Mouse (Mus musculus): Measurements from ENCODE around the gene Trpc4. TPM values are rescaled to one million over a fixed set of nuclear protein-coding genes. Genes with fewer than 3 reads are reported as not detected.

The Trpc4 gene
- 0.05 TPM in 1 of 2 replicates, not detected in the other for polyA plus RNA-seq (2015; fragmentation: Nextera tagmentation; extraction: Ambion mirVana)

DNA sequence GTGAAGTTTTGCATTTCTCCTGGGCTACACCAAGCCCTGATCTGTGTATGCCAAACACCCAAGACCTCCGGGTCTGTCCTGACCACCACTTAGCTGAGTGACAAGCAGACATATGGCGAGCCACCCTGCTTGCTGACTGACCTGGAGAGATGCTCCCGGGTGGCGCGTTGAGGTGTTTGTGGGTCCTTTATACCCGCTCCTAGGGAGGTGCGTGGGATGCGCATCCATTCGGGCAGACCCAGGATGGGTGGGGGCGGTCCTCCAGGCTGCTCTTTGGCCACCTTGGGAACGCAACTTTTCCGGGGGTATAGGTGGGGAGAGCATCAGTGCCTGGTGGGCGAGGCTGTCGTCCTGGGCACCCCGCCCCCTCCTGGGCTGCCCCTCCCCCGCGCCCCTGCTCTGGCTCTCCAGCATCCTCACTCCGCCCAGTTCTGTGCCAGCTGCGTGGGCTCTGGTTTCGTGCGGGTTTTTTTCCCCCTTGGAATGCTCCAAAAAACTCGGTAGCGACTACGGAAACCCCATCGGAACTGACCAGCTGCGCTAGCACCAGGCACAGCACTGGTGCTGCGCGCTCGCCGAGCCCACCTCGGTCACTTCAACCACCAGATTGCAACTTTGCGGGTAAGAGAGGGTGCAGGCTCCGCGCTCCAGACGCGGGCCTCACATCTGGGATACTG, at the start of gene Trpc4:
TSS of gene Trpc4 (plus strand) at position 397 of the 677 bp plus-strand sequence.
- no peak within 1 kb of the TSS for H3K9ac ChIP-seq (ENCODE audit: low read depth, low read length)
- ATAC-seq (ENCODE audit: low read depth): no peak
- WGBS (ENCODE audit: insufficient replicate concordance): under 1% methylated on average over 35 of the region's 36 CpGs

DNA sequence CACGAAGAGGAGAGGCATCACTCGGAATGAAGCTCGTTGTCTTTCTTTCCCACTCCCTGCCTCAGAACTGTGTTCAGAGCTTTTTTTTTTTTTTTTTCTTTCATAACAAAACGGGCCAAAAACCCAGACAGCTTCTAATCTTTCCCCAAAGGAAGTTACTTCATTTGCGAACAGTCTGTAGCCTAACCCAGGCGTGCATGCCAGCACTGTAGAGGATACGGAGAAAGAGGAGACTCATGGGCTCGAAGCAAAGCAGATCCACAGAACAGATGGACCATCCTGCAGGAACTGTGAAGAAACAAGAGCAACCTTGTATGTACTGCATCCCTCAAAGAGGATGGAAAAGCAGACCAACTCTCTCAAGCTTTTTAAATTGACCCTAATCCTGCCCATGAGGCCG, 44.3 kb upstream of the Trpc4 start:
- Histone ChIP-seq H3K4me2 (ENCODE audit: low read depth, low read length) (no peak overlapping the region), H3K9ac (ENCODE audit: low read depth, low read length) (no peak overlapping the region), H3K4me1 (ENCODE audit: control insufficient read depth, low read depth, low read length) (no peaks in the 10 kb centered on the region), H3K9me3 (replicated peaks; ENCODE audit: control insufficient read depth, low read length) (no peaks in the 10 kb centered on the region), H3K36me3 (ENCODE audit: control insufficient read depth, insufficient read depth) (no peaks in the 10 kb centered on the region), H3K4me3 (ENCODE audit: low read depth, low read length) (no peak overlapping the region), H3K27me3 (ENCODE audit: control insufficient read depth, insufficient read depth, low read depth, low read length) (no peaks in the 10 kb centered on the region), H3K27ac (ENCODE audit: low read length) (no peak overlapping the region)
- no peak for ATAC-seq (ENCODE audit: low read depth)
- WGBS (ENCODE audit: insufficient replicate concordance): 46% methylated on average over 9 of the region's 9 CpGs

More for the DNA sequence above, at the start of gene Trpc4:
- peaks cover 20% of the 10 kb centered on the region for H3K27me3 ChIP-seq (ENCODE audit: control insufficient read depth, insufficient read depth, low read depth, low read length)
- no peak within 1 kb of the TSS for H3K27ac ChIP-seq (ENCODE audit: low read length)
- H3K4me1 ChIP-seq (ENCODE audit: control insufficient read depth, low read depth, low read length): no peaks in the 10 kb centered on the region
- no peaks in the 10 kb centered on the region for H3K36me3 ChIP-seq (ENCODE audit: control insufficient read depth, insufficient read depth)
- H3K4me3 ChIP-seq (ENCODE audit: low read depth, low read length): no peak within 1 kb of the TSS
- peak within 1 kb of the TSS; percentile 27; the same call in 1 of the 2 replicates for H3K4me2 ChIP-seq (ENCODE audit: low read depth, low read length)
- H3K9me3 ChIP-seq (replicated peaks; ENCODE audit: control insufficient read depth, low read length): no peaks in the 10 kb centered on the region

DNA sequence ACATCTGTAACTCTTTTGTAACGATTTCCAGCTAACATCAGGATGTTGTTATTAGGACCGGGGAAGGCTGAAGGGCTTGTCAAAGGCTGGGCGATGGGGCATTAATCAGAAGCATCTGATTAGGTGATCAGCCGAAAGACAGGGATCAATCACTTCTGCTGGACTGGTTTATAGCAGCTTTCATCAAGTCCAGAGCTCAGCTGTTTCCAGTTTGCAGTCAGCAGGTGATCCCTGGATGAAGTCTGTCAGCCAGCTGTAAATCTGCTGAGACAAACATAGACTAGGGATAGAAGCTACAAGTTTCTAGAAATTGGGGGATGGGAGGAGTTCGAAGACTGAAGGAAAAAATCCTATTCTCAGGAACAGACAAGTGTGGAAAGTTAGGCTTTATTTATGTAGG, 20.5 kb upstream of the Trpc4 start:
- no peaks in the 10 kb centered on the region for H3K27me3 ChIP-seq (ENCODE audit: control insufficient read depth, insufficient read depth, low read depth, low read length)
- no peak overlapping the region for H3K27ac ChIP-seq (ENCODE audit: low read length)
- no peak overlapping the region for H3K4me3 ChIP-seq (ENCODE audit: low read depth, low read length)
- ATAC-seq (ENCODE audit: low read depth): no peak
- H3K4me1 ChIP-seq (ENCODE audit: control insufficient read depth, low read depth, low read length): no peaks in the 10 kb centered on the region
- no peaks in the 10 kb centered on the region for H3K9me3 ChIP-seq (replicated peaks; ENCODE audit: control insufficient read depth, low read length)
- H3K4me2 ChIP-seq (ENCODE audit: low read depth, low read length): no peak overlapping the region
- H3K36me3 ChIP-seq (ENCODE audit: control insufficient read depth, insufficient read depth): no peaks in the 10 kb centered on the region
- WGBS (ENCODE audit: insufficient replicate concordance): 53% methylated on average over 5 of the region's 5 CpGs
- H3K9ac ChIP-seq (ENCODE audit: low read depth, low read length): no peak overlapping the region

DNA sequence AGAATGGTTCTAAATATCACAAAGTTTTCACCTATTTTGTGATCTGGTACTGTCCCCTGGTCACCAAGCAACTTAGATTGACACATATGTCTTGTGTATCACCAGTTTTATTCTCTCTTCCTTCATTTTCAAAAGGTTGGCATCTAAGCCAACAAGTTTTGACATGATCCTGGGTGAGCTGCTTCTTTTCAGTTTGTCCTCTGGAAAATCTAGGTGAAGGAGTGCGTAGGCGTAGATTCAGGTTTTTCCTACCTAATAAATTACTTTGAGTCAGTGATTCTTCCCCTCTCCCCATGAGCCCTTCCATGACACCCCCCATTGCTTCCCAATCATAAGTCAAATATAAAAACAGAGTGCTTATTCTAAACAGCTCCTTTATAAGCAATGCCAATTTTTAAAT, 14.5 kb upstream of the Trpc4 start:
- Histone ChIP-seq H3K4me3 (ENCODE audit: low read depth, low read length) (no peak overlapping the region), H3K9ac (ENCODE audit: low read depth, low read length) (no peak overlapping the region), H3K4me1 (ENCODE audit: control insufficient read depth, low read depth, low read length) (no peaks in the 10 kb centered on the region), H3K9me3 (replicated peaks; ENCODE audit: control insufficient read depth, low read length) (no peaks in the 10 kb centered on the region), H3K27me3 (ENCODE audit: control insufficient read depth, insufficient read depth, low read depth, low read length) (no peaks in the 10 kb centered on the region), H3K36me3 (ENCODE audit: control insufficient read depth, insufficient read depth) (no peaks in the 10 kb centered on the region), H3K27ac (ENCODE audit: low read length) (no peak overlapping the region), H3K4me2 (ENCODE audit: low read depth, low read length) (no peak overlapping the region)
- WGBS (ENCODE audit: insufficient replicate concordance): 77% methylated on average over 2 of the region's 2 CpGs
- no peak for ATAC-seq (ENCODE audit: low read depth)

DNA sequence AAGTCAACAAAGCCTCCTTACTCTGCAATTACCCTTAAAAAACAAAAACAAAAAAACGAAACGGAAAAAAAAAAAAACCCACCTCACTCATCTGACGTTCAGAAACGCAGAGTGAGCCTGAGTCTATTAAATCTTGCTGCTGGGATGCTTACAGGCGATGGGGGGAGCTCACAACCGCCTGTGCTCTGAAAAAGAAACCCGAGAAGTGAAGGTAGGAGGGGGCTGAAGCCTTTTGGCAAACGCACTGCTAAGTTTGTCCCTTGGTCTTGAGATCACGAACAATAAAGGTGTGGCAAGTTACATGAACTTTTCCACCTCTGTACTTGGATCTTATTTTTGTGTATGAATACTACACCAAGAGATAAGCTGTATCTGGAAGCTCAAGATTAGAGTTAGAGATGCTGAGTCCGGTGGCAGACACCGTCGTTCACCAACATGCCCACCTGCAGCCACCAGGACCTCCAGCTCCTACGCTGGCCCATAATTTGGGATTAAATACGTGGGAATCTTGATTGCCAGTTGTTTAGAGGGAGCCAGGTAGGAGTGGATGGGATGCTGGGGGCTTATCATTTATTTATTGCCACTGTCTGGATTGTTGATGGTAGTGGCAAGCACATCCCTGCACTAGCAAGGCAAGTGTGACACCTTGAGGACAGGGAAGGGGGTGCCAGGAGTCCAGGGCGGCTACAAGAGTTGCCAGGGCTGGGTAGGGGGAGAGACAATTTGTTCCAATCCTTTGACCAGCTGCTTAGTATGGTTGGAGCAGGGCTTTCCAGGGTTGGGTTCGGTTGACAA, 794 bp upstream of the Trpc4 start:
- Histone ChIP-seq H3K36me3 (ENCODE audit: control insufficient read depth, insufficient read depth) (no peaks in the 10 kb centered on the region), H3K27ac (ENCODE audit: low read length) (no peak overlapping the region), H3K4me2 (ENCODE audit: low read depth, low read length) (no peak overlapping the region), H3K4me1 (ENCODE audit: control insufficient read depth, low read depth, low read length) (no peaks in the 10 kb centered on the region), H3K27me3 (ENCODE audit: control insufficient read depth, insufficient read depth, low read depth, low read length) (peaks cover 20% of the 10 kb centered on the region), H3K4me3 (ENCODE audit: low read depth, low read length) (no peak overlapping the region), H3K9ac (ENCODE audit: low read depth, low read length) (no peak overlapping the region), H3K9me3 (replicated peaks; ENCODE audit: control insufficient read depth, low read length) (no peaks in the 10 kb centered on the region)
- no peak for ATAC-seq (ENCODE audit: low read depth)
- 6% methylated on average over 16 of the region's 16 CpGs for WGBS (ENCODE audit: insufficient replicate concordance)

DNA sequence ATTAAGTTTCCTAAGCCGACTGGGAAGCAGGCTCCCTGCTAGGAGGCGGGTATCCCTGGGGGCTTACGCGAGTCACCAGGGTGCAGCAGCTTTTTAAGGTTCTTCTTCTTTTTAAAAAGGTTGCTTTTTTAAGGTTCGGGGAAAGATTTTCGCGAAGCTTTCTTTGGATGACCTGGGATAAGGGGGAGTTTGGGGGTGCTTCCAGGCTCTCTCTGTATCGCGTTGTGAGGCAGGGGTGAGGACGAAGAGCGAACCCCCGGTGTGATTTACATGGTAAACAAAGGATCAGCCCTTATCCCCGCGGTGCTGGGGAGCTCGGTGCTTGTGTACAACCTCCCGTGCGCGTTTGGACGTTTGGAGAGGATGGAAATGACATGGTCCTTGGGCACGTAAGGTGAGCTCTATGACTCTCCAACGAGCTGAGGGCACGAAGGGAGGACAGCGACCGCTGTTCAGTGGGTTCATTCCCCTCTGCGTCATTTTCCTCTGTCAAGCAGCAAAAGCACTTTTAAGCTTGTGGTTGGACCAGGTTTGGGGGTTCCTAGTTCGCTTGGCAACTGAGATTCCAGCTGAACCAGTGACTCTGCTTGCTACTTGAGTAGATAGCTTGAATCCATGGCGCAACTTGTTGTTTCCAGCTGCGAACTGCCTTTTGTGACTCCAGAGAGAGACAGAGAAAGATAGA, 623 bp downstream of the Trpc4 start:
- Histone ChIP-seq H3K9ac (ENCODE audit: low read depth, low read length) (no peak overlapping the region), H3K4me2 (ENCODE audit: low read depth, low read length) (peak overlapping the region; percentile 27; the same call in 1 of the 2 replicates), H3K36me3 (ENCODE audit: control insufficient read depth, insufficient read depth) (no peaks in the 10 kb centered on the region), H3K27ac (ENCODE audit: low read length) (no peak overlapping the region), H3K4me3 (ENCODE audit: low read depth, low read length) (no peak overlapping the region), H3K27me3 (ENCODE audit: control insufficient read depth, insufficient read depth, low read depth, low read length) (peaks cover 20% of the 10 kb centered on the region), H3K9me3 (replicated peaks; ENCODE audit: control insufficient read depth, low read length) (no peaks in the 10 kb centered on the region), H3K4me1 (ENCODE audit: control insufficient read depth, low read depth, low read length) (no peaks in the 10 kb centered on the region)
- ATAC-seq (ENCODE audit: low read depth): no peak
- 2% methylated on average over 28 of the region's 28 CpGs for WGBS (ENCODE audit: insufficient replicate concordance)

DNA sequence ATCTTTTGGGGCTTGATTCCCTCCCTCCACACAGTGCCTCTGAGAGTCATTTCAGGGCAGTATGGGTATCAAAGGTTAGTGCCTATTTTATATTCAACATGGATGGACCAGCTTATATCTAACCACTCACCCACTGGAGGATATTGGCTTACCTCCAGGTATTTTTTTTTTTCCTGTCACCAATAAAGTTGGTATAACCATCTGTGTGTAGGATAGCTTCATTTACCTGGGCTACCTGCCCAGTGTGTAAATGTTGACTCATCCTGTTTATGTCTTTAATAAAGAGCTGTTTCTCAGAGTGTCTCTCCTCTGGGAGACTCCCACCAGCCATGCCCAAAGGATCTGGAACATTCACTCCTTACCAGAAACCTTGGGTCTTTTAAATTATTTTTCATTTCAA, 14.9 kb downstream of the Trpc4 start:
- no peaks in the 10 kb centered on the region for H3K27me3 ChIP-seq (ENCODE audit: control insufficient read depth, insufficient read depth, low read depth, low read length)
- H3K9me3 ChIP-seq (replicated peaks; ENCODE audit: control insufficient read depth, low read length): no peaks in the 10 kb centered on the region
- no peak for ATAC-seq (ENCODE audit: low read depth)
- H3K4me1 ChIP-seq (ENCODE audit: control insufficient read depth, low read depth, low read length): no peaks in the 10 kb centered on the region
- no peaks in the 10 kb centered on the region for H3K36me3 ChIP-seq (ENCODE audit: control insufficient read depth, insufficient read depth)
- no peak overlapping the region for H3K4me3 ChIP-seq (ENCODE audit: low read depth, low read length)
- H3K27ac ChIP-seq (ENCODE audit: low read length): no peak overlapping the region
- no peak overlapping the region for H3K4me2 ChIP-seq (ENCODE audit: low read depth, low read length)
- no peak overlapping the region for H3K9ac ChIP-seq (ENCODE audit: low read depth, low read length)

DNA sequence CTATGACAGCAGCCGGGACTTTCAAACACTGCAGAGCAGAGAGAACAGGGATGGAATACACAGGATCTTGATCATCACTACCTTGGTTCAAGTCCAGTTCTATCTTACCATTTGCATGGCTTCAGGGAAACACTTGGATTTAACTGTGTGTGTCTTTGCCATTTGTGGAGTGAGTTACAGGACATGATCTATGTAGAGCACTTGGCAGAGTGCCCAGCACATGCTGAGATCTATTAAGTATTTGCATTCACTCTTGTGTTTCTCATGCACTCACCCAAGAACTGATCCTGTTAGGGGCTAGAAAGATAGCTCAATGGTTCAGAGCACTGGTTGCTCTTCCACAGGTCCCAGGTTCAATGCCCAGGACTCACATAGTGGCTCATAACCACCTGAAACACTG, 21.5 kb downstream of the Trpc4 start:
- Histone ChIP-seq H3K27me3 (ENCODE audit: control insufficient read depth, insufficient read depth, low read depth, low read length) (no peaks in the 10 kb centered on the region), H3K9me3 (replicated peaks; ENCODE audit: control insufficient read depth, low read length) (no peaks in the 10 kb centered on the region), H3K4me2 (ENCODE audit: low read depth, low read length) (no peak overlapping the region), H3K4me1 (ENCODE audit: control insufficient read depth, low read depth, low read length) (no peaks in the 10 kb centered on the region), H3K4me3 (ENCODE audit: low read depth, low read length) (no peak overlapping the region), H3K27ac (ENCODE audit: low read length) (no peak overlapping the region), H3K36me3 (ENCODE audit: control insufficient read depth, insufficient read depth) (no peaks in the 10 kb centered on the region), H3K9ac (ENCODE audit: low read depth, low read length) (no peak overlapping the region)
- no peak for ATAC-seq (ENCODE audit: low read depth)
- 76% methylated on average over 1 of the region's 1 CpGs for WGBS (ENCODE audit: insufficient replicate concordance)
